Mouse (Mus musculus) fat pad, adult 2 months (tissue): ENCODE results near the gene Aox4.

Source experiments
- DNase-seq: peaks from one replicate; pipeline ENCODE4 v3.0.0-alpha.2; 2011; ENCODE audit warnings: low read depth, low spot score; ENCODE audit errors: extremely low read depth

The Aox4 gene

DNA sequence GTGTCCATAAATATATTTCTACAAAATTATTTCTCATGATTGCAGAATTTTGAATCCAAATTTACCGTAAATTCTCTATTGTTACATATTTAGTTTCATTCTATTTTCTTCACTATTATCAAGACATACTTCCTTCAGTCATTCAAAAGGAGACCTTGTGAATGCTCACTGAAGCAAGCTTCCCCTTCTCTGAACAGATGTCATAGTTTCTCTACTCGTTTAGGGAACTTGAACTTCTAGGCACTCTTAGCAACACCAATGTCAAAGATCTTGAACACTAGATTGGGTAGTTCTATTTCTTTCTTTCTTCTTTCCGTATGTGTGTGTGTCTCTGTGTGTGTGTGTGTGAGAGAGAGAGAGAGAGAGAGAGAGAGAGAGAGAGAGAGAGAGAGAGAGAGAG, 34.3 kb downstream of the Aox4 start:
- DNase-seq = no peak

DNA sequence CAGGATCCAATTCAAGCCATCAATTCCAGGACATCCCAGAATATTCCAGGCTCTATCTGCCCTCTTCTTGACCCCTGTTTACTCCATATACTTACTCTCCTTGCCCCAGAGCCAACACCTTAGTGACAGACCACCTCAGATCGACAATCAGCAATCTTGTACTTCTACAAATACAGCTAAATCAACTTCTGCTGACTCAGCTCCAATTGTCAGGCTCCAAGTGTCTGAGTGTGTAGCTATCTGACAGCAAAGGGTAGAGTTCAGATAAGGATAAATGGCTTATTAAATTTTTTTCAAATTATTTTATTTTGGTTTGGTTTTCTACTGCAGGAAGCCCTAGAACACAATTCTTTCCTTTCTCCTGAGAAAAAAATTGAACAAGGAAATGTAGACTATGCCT, 38.3 kb downstream of the Aox4 start:
- DNase-seq = no peak

- no peak for DNase-seq
These were observed 43.3 kb downstream of the Aox4 start for GRCm38 (mm10) chr1:58253466-58253865.

- DNase-seq = no peak
These were observed 47.2 kb downstream of the Aox4 start for GRCm38 (mm10) chr1:58257195-58257991.

DNA sequence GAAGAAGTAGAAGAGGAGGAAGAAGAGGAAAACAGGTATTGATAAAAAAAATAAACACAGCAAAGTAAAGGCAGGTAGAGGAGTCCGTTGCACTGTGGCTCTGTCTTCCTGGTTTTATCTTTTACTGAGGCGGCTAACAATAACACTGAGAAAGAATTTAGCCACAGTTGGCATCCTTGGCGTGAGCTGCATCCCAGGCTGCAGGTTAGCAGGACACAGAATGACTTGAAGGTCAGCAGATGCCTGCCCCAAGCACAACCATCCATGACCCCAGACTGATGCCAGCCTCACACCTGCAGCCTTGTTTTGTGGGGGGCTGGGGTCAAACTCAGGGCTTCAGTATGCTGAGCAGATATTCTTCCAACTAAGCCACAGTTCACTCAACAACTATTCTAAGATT, 50.1 kb downstream of the Aox4 start:
- no peak for DNase-seq

DNA sequence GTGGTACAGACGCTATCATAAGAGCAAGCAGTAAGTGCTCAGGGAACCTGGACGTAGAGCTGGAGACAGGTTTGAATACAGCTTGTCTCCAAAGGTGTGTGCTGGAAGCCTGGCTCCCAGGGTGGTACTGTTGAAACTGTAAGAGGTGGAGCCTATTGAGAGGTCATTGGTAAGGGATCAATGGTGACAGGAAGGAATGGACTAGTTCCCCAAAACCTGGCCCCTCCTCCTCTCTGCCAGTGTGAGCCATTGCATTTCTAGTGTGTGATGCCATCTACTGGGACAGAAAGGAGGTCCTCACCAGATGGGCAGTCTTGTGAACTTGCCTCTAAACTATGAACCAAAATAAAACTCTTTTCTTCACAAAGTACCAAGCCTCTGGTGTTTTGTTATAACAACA, 58.0 kb downstream of the Aox4 start:
- no peak for DNase-seq

DNA sequence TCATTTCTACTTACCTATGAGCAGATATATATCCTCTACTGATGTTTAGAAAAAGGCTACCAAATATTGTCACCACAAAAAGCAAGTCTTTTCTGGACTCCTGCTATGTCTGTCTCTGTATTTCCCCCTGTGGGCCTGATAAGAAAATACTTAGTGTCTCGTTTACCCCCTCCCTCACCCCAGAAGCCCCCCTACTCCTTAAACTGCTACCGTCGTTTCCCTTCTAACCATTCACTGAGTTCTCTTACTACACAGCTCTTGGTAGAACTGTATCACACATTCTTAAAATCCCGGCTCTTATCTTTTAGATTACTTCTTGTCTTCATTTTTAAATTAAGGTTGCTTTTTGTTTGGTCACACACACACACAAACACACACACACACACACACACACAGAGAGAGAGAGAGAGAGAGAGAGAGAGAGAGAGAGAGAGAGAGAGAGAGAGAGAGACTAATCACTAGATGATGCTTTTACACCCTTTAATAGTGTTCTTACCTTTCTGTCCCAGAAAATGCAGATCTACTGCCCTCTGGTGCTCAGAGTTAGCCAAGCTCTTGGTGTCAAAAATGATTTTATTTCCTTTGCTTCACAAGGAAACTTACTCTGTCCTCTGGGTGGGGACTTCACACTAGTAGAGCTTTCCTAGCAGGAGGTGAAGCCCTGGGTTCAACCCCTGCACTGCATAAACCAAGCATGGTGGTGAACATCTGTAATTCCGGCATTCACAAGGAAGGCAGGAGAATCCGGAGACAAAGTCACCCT, 60.8 kb downstream of the Aox4 start:
- no peak for DNase-seq

DNA sequence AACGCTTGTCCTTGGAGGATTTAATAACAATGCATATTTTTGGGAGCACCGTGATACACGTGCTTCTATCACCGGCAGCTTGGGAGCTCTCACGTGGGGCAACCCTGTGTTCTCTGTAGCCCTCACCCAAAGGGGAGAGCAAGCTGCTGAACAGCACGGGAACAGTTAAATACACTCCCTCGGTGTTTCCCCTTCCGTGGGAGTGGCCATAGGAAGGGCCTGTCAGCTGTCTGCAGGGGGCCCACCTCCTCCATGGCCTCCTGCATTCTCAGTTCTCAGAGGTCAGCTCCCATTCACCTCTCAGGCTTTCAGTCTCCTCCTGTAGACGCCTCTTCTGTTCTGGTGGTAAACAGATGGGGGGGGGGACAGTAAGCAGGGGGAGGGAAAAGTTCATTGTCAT, 65.7 kb downstream of the Aox4 start:
- DNase-seq = no peak

- DNase-seq = no peak
These were observed 67.8 kb downstream of the Aox4 start, which contains the start of gene Aox2 for GRCm38 (mm10) chr1:58278026-58278425. Gene Aox2, plus strand, starts transcription at chr1:58278326.

DNA sequence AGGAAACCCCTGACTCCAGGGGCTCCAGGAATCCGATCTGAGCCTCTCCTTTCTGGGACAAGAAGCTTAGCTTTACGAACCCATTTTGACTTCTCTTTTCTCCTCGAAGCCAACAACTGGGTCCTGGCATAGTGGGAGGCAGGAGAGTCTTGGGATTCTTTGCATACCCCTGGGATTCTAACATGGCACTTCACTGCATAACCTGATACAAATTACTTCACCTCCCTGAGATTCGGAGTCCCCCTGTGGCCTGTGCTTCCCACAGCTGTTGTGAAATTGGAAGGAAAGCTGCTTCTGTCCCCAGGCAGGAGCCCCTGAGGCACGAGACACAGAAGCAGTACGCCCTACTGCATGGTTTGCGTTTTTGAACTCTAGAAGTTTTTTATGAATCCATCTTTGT, 68.3 kb downstream of the Aox4 start:
- DNase-seq = no peak

DNA sequence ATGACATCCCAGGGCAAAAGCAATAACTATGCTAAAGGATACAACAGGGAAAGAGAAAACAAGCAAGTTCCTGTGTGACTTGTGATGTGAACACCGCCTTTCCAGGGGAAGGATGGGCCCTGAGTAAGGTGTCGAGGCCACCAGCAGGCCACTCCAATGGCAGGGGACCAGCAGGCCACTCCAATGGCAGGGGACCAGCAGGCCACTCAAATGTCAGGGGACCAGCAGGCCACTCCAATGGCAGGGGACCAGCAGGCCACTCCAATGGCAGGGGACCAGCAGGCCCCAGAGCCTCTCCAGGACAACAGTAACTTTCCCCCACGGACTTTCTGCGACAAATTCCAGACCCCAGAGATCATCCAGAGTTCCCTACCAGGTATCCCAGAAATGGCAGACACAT, 70.2 kb downstream of the Aox4 start:
- no peak for DNase-seq

- DNase-seq = no peak
These were observed 70.9 kb downstream of the Aox4 start for GRCm38 (mm10) chr1:58280939-58281624.

- no peak for DNase-seq
These were observed 71.4 kb downstream of the Aox4 start for GRCm38 (mm10) chr1:58281625-58281988.

DNA sequence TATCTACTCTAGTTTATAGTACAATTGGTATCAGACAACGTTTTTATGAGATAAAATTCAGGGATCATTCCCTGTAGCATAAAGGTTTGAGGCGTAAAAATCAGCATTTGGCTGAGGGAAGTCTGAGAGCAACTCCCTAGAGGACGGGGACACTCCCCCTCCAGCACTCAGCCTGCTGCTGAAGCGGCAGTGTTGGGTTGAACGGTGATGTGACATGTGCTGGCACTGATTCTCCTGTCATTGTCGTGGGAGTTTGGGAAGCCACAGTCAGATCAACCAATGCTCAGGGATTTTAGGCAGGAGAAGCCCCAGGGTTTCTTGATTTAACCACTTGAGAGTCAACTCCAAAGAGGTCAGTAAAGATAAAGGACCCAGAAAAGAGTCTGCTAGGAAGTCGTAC, 74.3 kb downstream of the Aox4 start:
- no peak for DNase-seq

DNA sequence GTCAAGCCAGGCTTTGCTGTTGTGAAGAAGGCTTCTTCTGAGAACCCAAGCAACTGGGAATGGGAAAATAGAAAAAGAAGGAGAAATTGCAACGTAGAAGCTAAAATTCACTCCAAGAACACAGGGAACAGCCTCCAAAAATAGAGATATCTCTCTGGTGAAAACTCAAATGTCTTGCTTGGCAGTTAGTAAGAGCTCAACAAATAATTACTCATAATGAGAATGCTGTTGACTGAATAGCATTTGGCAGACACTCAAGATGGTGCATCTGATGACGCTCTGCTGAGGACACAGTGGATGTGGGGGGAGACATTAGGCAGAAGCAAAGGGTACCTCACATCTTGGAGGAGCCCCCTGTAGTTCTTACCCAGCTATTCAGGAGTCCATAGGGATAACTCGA, 77.9 kb downstream of the Aox4 start:
- no peak for DNase-seq

- no peak for DNase-seq
These were observed 79.8 kb downstream of the Aox4 start for GRCm38 (mm10) chr1:58289863-58290469.

DNA sequence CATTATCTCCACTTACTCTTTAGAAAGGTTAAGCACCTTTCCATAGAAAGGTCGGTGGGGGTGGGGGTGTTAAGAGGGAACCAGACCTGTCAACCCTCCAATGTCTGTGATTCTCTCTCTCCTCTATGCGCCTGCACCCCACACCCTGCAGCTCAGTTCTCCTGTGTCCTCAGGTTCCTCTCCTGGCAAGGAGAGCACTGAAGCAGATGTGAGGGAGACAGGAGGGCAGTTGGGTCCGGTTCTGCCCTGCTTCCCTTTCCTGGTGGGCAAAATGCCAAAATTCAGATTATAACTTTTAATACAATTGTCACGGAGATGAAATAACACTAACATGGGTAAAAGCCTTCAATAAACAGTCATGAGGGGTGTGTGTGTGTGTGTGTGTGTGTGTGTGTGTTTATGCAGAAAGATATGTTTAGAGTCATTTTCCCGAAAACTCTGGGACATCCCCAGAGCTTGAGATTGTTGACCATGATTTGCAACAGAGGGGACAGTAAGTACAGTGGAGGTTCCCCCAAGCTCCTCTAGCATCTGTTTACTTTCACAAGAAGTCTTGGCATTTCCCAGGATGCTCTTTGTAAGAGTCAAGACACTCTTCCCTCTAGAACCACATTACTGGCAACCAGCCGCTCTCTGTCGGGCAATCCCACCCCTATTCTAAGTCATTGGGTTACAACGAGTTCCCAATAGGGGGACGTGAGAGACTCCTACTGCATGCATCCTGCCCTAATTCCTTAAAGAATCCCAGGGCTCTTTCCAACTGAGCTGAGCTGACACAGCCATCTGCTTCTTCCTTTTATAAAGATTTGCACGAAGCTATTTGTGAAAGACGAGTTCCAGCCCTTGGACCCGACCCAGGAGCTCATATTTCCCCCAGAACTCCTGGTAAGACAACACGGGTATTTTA, 81.5 kb downstream of the Aox4 start:
- DNase-seq = no peak

DNA sequence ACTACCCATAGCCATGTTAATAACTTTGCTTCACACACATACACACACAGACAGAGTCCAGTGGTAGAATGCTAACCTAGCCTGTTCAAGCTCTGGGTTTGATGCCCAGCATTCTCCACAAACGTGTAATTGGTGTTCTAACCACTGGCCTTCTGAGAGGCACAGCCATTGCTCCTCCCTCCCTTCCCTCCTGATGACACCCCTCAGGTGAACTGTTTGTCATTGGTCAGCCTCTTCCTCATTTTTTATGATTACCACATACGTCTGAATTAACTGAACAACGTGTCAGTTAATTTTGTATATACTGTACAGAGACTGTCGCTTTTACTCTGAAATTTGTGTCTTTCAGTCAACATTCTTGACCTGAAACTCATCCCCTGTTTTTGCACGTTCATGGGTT, 84.5 kb downstream of the Aox4 start:
- DNase-seq = no peak

DNA sequence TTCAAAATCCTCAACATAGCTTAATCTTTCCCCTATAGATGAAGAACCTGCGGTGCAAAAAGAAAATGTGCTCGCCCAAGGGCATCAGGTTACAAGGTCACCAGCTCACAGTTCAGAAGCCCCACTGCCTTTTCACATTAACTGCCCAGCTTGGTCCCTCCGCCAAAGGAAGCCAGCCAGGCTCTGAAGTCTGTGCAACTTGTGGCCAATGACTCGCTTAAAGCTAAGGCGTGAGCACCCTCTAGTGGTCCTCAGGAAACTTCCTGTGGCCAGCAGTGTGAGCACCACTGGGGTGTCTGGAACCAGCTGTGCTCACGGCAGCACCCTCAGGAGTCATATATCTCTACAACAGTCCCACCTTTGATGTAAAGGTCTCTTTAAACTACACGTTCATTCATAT, 86.1 kb downstream of the Aox4 start:
- no peak for DNase-seq

DNA sequence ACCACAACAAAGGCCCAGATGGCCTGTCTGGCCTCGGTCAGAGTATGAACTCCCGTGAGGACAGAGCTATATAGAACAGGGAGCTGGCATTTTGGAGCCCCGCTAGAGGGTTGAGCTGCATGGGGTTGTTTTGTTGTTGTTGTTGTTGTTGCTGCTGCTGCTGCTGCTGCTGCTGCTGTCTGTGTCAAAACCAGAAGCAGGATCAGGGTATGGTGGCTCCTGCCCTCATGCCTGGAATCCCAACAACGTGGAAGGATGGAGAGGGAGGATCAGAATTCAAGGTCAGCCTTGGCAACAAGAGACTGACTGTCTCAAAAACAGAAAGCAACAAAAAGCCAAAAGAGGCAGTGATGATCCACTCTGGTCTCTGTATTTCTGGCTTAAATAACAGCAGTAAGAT, 86.6 kb downstream of the Aox4 start:
- no peak for DNase-seq

GRCm38 (mm10) chr1:58298347-58298746, 88.2 kb downstream of the Aox4 start:
- DNase-seq = no peak
